Mouse (Mus musculus): Measurements from ENCODE around the gene Tubd1. TPM values are rescaled to one million over a fixed set of nuclear protein-coding genes. Genes with fewer than 3 reads are reported as not detected.

The Tubd1 gene
- polyA plus RNA-seq, 1 experiment from 2014 or later: 13.7 TPM

- peak overlapping the region; percentile 86 for H3K27ac ChIP-seq
- WGBS (ENCODE audit: insufficient replicate concordance): 4% methylated on average over 15 of the region's 15 CpGs
- H3K27me3 ChIP-seq (replicated peaks): no peaks in the 10 kb centered on the region
- peak overlapping the region; percentile 56 for H3K4me3 ChIP-seq
- H3K9me3 ChIP-seq (replicated peaks): no peaks in the 10 kb centered on the region
- H3K36me3 ChIP-seq: peaks cover 28% of the 10 kb centered on the region
- peak overlapping the region; percentile 66 for H3K4me2 ChIP-seq
- ATAC-seq: peak; percentile 83
- peaks cover 76% of the 10 kb centered on the region for H3K4me1 ChIP-seq
- peak overlapping the region; percentile 73 for H3K9ac ChIP-seq
These were observed 42.3 kb downstream of the Tubd1 start for GRCm38 (mm10) chr11:86586868-86587792.

DNA sequence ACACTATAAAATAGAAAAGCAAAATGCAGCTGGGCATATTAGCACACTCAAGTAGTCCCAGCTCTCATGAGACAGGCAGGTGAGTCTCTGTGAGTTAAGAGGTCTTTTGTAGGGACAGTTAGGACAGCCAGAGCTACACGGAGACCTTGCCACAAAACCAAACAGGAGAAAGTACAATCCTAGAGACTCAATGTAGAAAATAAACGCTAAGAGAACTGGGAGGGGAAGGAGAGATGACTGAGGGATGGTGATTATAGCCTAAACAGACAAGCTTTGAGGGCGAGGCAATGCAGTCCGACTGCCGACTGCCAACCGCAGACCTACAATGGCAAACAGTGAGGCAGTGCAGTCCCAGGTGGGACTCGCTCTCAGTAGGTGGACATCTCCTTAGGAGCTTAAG lies 43.0 kb downstream of the Tubd1 start:
- WGBS (ENCODE audit: insufficient replicate concordance): 35% methylated on average over 7 of the region's 7 CpGs
- peaks cover 76% of the 10 kb centered on the region for H3K4me1 ChIP-seq

GRCm38 (mm10) chr11:86588583-86589298 lies 44.0 kb downstream of the Tubd1 start:
- no peak for ATAC-seq
- 74% methylated on average over 4 of the region's 4 CpGs for WGBS (ENCODE audit: insufficient replicate concordance)
- no peaks in the 10 kb centered on the region for H3K27me3 ChIP-seq (replicated peaks)
- H3K9ac ChIP-seq: no peak overlapping the region
- no peak overlapping the region for H3K4me3 ChIP-seq
- H3K9me3 ChIP-seq (replicated peaks): no peaks in the 10 kb centered on the region
- peaks cover 24% of the 10 kb centered on the region for H3K36me3 ChIP-seq
- no peak overlapping the region for H3K4me2 ChIP-seq
- H3K27ac ChIP-seq: no peak overlapping the region
- peaks cover 77% of the 10 kb centered on the region for H3K4me1 ChIP-seq

More for the DNA sequence above, 43.0 kb downstream of the Tubd1 start:
- H3K4me2 ChIP-seq: peak overlapping the region; percentile 66
- no peaks in the 10 kb centered on the region for H3K27me3 ChIP-seq (replicated peaks)
- H3K9me3 ChIP-seq (replicated peaks): no peaks in the 10 kb centered on the region
- ATAC-seq: no peak
- peaks cover 23% of the 10 kb centered on the region for H3K36me3 ChIP-seq
- H3K27ac ChIP-seq: peak overlapping the region; percentile 86
- peak overlapping the region; percentile 73 for H3K9ac ChIP-seq
- peak overlapping the region; percentile 56; the same call in 1 of the 2 replicates for H3K4me3 ChIP-seq

DNA sequence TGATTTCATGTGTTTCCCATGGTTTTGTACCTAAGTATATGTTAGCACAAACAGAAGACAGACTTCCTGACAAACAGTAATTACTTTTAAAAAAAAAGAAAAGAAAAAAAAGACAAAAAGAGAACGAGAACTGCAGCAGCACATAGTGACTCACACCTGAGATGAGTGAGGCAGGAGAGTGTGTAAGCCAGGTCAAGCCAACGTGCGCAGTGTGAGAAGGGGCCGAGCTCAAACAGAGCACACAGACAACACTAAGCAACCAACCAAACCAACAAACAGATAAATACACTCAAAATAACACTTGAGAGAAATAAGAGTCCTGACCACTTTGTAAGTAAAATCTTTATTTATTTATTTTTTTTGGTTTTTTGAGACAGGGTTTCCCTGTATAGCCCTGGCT lies 45.3 kb downstream of the Tubd1 start:
- Histone ChIP-seq H3K9me3 (replicated peaks) (no peaks in the 10 kb centered on the region), H3K36me3 (peaks cover 18% of the 10 kb centered on the region), H3K4me1 (peaks cover 73% of the 10 kb centered on the region), H3K4me3 (no peak overlapping the region), H3K9ac (no peak overlapping the region), H3K4me2 (no peak overlapping the region), H3K27ac (no peak overlapping the region), H3K27me3 (replicated peaks) (no peaks in the 10 kb centered on the region)
- 78% methylated on average over 4 of the region's 4 CpGs for WGBS (ENCODE audit: insufficient replicate concordance)
- ATAC-seq: no peak

- Histone ChIP-seq H3K9me3 (replicated peaks) (no peaks in the 10 kb centered on the region), H3K4me2 (no peak overlapping the region), H3K4me3 (no peak overlapping the region), H3K27me3 (replicated peaks) (no peaks in the 10 kb centered on the region), H3K9ac (no peak overlapping the region), H3K27ac (no peak overlapping the region), H3K36me3 (peaks cover 17% of the 10 kb centered on the region), H3K4me1 (peaks cover 68% of the 10 kb centered on the region)
- WGBS (ENCODE audit: insufficient replicate concordance): 80% methylated on average over 10 of the region's 10 CpGs
- no peak for ATAC-seq
These were observed 45.8 kb downstream of the Tubd1 start for GRCm38 (mm10) chr11:86590579-86590978.

DNA sequence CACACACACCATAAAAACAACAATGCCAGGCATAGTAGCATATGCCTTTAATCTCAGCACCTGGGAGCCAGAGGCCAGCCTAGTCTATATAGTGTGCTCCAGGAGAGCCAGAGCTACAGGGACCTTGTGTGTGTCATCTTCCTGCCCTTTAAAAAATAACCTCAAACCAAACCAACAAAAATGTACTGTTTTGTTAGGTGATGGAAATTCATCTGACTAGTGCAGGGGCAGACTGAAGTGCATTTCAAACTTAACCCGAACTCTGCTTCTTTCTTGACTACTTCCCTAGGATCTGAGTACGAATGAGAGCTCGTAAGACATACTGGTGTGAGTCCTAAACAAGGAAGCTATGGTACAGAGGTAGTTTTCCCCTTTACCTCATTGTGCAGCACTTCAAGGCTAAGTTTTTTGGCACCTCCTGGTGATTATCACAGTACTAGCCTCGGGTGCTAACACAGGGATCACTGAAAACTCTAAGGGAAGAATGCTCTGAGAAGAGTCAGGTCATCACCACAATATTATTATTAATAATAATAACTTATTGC lies 46.6 kb downstream of the Tubd1 start:
- no peaks in the 10 kb centered on the region for H3K9me3 ChIP-seq (replicated peaks)
- no peak for ATAC-seq
- peaks cover 68% of the 10 kb centered on the region for H3K4me1 ChIP-seq
- H3K4me2 ChIP-seq: no peak overlapping the region
- H3K9ac ChIP-seq: no peak overlapping the region
- peak overlapping the region; percentile 7; the same call in 1 of the 2 replicates for H3K27ac ChIP-seq
- no peaks in the 10 kb centered on the region for H3K27me3 ChIP-seq (replicated peaks)
- peaks cover 24% of the 10 kb centered on the region for H3K36me3 ChIP-seq
- H3K4me3 ChIP-seq: no peak overlapping the region
- WGBS (ENCODE audit: insufficient replicate concordance): 58% methylated on average over 4 of the region's 4 CpGs

- 0 out of 2 replicates have a peak overlapping the region, but pooled peaks have one; percentile 5 for H3K4me2 ChIP-seq
- H3K27ac ChIP-seq: peak overlapping the region; percentile 76
- peaks cover 26% of the 10 kb centered on the region for H3K36me3 ChIP-seq
- peaks cover 61% of the 10 kb centered on the region for H3K4me1 ChIP-seq
- 66% methylated on average over 2 of the region's 2 CpGs for WGBS (ENCODE audit: insufficient replicate concordance)
- H3K9me3 ChIP-seq (replicated peaks): no peaks in the 10 kb centered on the region
- no peak overlapping the region for H3K4me3 ChIP-seq
- H3K9ac ChIP-seq: 0 out of 2 replicates have a peak overlapping the region, but pooled peaks have one; percentile 15
- ATAC-seq: no peak
- H3K27me3 ChIP-seq (replicated peaks): no peaks in the 10 kb centered on the region
These were observed 47.3 kb downstream of the Tubd1 start for GRCm38 (mm10) chr11:86591931-86592616.

GRCm38 (mm10) chr11:86592993-86593392 lies 48.2 kb downstream of the Tubd1 start:
- peak overlapping the region; percentile 63 for H3K27ac ChIP-seq
- 5% methylated on average over 3 of the region's 3 CpGs for WGBS (ENCODE audit: insufficient replicate concordance)
- H3K9ac ChIP-seq: peak overlapping the region; percentile 15; the same call in 1 of the 2 replicates
- ATAC-seq: peak; percentile 80
- H3K9me3 ChIP-seq (replicated peaks): no peaks in the 10 kb centered on the region
- peak overlapping the region; percentile 26; the same call in 1 of the 2 replicates for H3K4me2 ChIP-seq
- no peaks in the 10 kb centered on the region for H3K27me3 ChIP-seq (replicated peaks)
- peaks cover 52% of the 10 kb centered on the region for H3K4me1 ChIP-seq
- peaks cover 27% of the 10 kb centered on the region for H3K36me3 ChIP-seq
- no peak overlapping the region for H3K4me3 ChIP-seq

- no peak overlapping the region; the same call in 1 of the 2 replicates for H3K9ac ChIP-seq
- 69% methylated on average over 5 of the region's 5 CpGs for WGBS (ENCODE audit: insufficient replicate concordance)
- H3K27ac ChIP-seq: peak overlapping the region; percentile 63
- peak overlapping the region; percentile 26; the same call in 1 of the 2 replicates for H3K4me2 ChIP-seq
- H3K9me3 ChIP-seq (replicated peaks): no peaks in the 10 kb centered on the region
- H3K36me3 ChIP-seq: peaks cover 30% of the 10 kb centered on the region
- no peak overlapping the region for H3K4me3 ChIP-seq
- H3K4me1 ChIP-seq: peaks cover 48% of the 10 kb centered on the region
- ATAC-seq: no peak
- H3K27me3 ChIP-seq (replicated peaks): no peaks in the 10 kb centered on the region
These were observed 48.7 kb downstream of the Tubd1 start for GRCm38 (mm10) chr11:86593443-86593842.

GRCm38 (mm10) chr11:86594188-86594876 lies 49.5 kb downstream of the Tubd1 start:
- H3K36me3 ChIP-seq: peaks cover 31% of the 10 kb centered on the region
- H3K27me3 ChIP-seq (replicated peaks): no peaks in the 10 kb centered on the region
- H3K27ac ChIP-seq: peak overlapping the region; percentile 63
- ATAC-seq: no peak
- 59% methylated on average over 6 of the region's 6 CpGs for WGBS (ENCODE audit: insufficient replicate concordance)
- no peak overlapping the region for H3K9ac ChIP-seq
- H3K4me2 ChIP-seq: no peak overlapping the region
- peaks cover 44% of the 10 kb centered on the region for H3K4me1 ChIP-seq
- no peak overlapping the region for H3K4me3 ChIP-seq
- H3K9me3 ChIP-seq (replicated peaks): no peaks in the 10 kb centered on the region

DNA sequence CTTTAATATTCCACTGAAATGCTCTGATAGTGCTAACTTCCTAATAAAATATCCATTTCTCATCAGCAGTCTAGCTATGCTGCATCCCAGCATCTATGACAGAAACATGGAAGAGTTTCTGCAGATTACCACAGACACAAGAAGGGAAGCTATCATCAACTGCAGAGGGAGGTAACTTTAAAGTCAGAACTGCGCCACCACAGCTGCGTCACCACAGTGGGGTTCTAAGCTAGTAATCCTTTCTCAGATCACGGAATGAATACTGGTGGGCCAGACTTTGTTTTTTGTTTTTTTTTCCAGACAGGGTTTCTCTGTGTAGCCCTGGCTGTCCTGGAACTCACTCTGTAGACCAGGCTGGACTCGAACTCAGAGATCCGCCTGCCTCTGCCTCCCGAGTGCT lies 50.6 kb downstream of the Tubd1 start:
- Histone ChIP-seq H3K4me2 (no peak overlapping the region), H3K4me3 (no peak overlapping the region), H3K27me3 (replicated peaks) (no peaks in the 10 kb centered on the region), H3K9ac (no peak overlapping the region), H3K36me3 (peaks cover 38% of the 10 kb centered on the region), H3K4me1 (peaks cover 39% of the 10 kb centered on the region), H3K27ac (no peak overlapping the region), H3K9me3 (replicated peaks) (no peaks in the 10 kb centered on the region)
- ATAC-seq: no peak
- 84% methylated on average over 6 of the region's 6 CpGs for WGBS (ENCODE audit: insufficient replicate concordance)
